Mouse (Mus musculus) olfactory bulb, adult 2 months (tissue): ENCODE measurements at regions not wholly inside any gene's neighbourhood (a gene's known extent, or its start where the extent isn't known, plus 50 kb on each side); places are given as distances from the start of the nearest gene placed in this dataset.

Experiments
- CTCF ChIP-seq: fragments of 200-500 bp; IDR thresholded peaks from 2 replicates; pipeline ENCODE4 v1.5.1; 2012; ENCODE audit warnings: low read depth, mild to moderate bottlenecking, low read length, moderate library complexity; ENCODE audit not compliant: insufficient read depth
- POLR2A ChIP-seq: fragments of 200-500 bp; IDR thresholded peaks from 2 replicates; pipeline ENCODE4 v1.6.1; 2012; ENCODE audit warnings: mild to moderate bottlenecking, low read depth, low read length, moderate library complexity; ENCODE audit not compliant: insufficient read depth

DNA sequence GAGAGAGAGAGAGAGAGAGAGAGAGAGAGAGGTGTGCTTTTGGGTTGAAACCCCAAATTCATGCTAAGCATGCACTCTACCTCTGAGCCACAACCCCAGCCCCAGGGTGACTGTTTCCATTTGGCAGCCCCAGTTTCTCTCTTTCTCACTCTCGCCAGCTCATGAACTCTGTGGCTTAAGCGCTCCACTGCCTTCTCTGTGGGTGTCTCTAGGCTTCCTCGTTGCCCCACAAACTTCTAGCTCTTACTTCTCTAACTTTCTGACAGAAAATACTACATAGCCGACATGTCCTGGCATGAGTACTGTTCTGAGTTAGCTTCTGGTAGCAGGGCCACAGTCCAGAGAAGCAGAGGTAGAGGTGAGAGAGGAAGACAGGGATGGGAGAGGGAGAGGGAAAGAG is 110.8 kb upstream of the Marcks start:
- TF ChIP-seq CTCF (no peak), POLR2A (no peak)
